Comparison of ENCODE assay signal across 14 mouse cellular contexts in genomic region chr2:120501136-120501918, GRCm38 (mm10). TPM values are rescaled to one million over a fixed set of nuclear protein-coding genes. Genes with fewer than 3 reads are reported as not detected.
A peak's percentile ranks its signal among the peaks of the same experiment; 100 is the strongest.
DNase-seq lines count a peak whose midpoint lies in the region; ATAC-seq lines count a peak whose summit lies in the region.
"Had no signal": no experiment of that assay in that cellular context is flagged by ENCODE, and none has a peak within 500 bp of the region (broad histone marks: within the 10 kb centered on the region; RNA-seq: fewer than 3 reads in every experiment).

No protein-coding gene starts in this region.

- H3K4me3 ChIP-seq in heart, embryonic 16.5 days (ENCODE audit: low read length): no peak overlapping the region
- H3K4me3 ChIP-seq in heart, embryonic 11.5 days (ENCODE audit: low read depth, low read length): no peak overlapping the region
- H3K4me3 ChIP-seq in megakaryocyte, embryonic 14.5 days (replicated peaks): peak overlapping the region; percentile 91

- peak overlapping the region; percentile 82 for H3K27ac ChIP-seq in heart, embryonic 16.5 days (ENCODE audit: low read length)
- H3K27ac ChIP-seq in heart, embryonic 11.5 days (ENCODE audit: low read depth, low read length): no peak overlapping the region; the same call in 1 of the 2 replicates

- H3K27me3 ChIP-seq in heart, embryonic 16.5 days (ENCODE audit: control insufficient read depth, insufficient read depth, low read length): no peaks in the 10 kb centered on the region
- no peaks in the 10 kb centered on the region for H3K27me3 ChIP-seq in heart, embryonic 11.5 days (ENCODE audit: control insufficient read depth, insufficient read depth, low read length)
- no peaks in the 10 kb centered on the region for H3K27me3 ChIP-seq in megakaryocyte, embryonic 14.5 days (replicated peaks)

- H3K9ac ChIP-seq in heart, embryonic 16.5 days (ENCODE audit: low read length): peak overlapping the region; percentile 55
- H3K9ac ChIP-seq in heart, embryonic 11.5 days (ENCODE audit: low read depth, low read length): no peak overlapping the region

- H3K4me2 ChIP-seq in heart, embryonic 16.5 days (ENCODE audit: low read depth, low read length): no peak overlapping the region; the same call in 1 of the 2 replicates
- H3K4me2 ChIP-seq in heart, embryonic 11.5 days: no peak overlapping the region

- intact Hi-C loops in left cerebral cortex, postnatal 10 days (cut with DNase I): no loop called here

- 45% methylated on average over 17 of the region's 17 CpGs for WGBS in heart, embryonic 16.5 days
- 44% methylated on average over 17 of the region's 17 CpGs for WGBS in heart, embryonic 11.5 days (ENCODE audit: insufficient replicate concordance)

- H3K36me3 ChIP-seq in heart, embryonic 16.5 days (ENCODE audit: control insufficient read depth, insufficient read depth): peaks cover 19% of the 10 kb centered on the region
- H3K36me3 ChIP-seq in heart, embryonic 11.5 days (ENCODE audit: control insufficient read depth, insufficient read depth, low read length): peaks cover 9% of the 10 kb centered on the region; the same call in 1 of the 2 replicates
- H3K36me3 ChIP-seq in megakaryocyte, embryonic 14.5 days (replicated peaks; ENCODE audit: low read length): peaks cover 47% of the 10 kb centered on the region

- no peak for ATAC-seq in heart, embryonic 16.5 days (replicated peaks; ENCODE audit: extremely low read depth, insufficient read depth, low FRiP score)
- ATAC-seq in heart, embryonic 11.5 days (replicated peaks; ENCODE audit: insufficient number of reproducible peaks, low FRiP score, low TSS enrichment): no peak
- no peak for ATAC-seq in megakaryocyte, adult 5-6 weeks (ENCODE audit: poor library complexity, severe bottlenecking)
- ATAC-seq in CD4-positive, CD25-positive, alpha-beta regulatory T cell, adult 4 months: peak; percentile 19

- peaks cover 5% of the 10 kb centered on the region; the same call in 1 of the 2 replicates for H3K9me3 ChIP-seq in heart, embryonic 16.5 days (replicated peaks; ENCODE audit: control insufficient read depth, low read length)
- H3K9me3 ChIP-seq in heart, embryonic 11.5 days (replicated peaks; ENCODE audit: control insufficient read depth, low read length): no peaks in the 10 kb centered on the region
- no peaks in the 10 kb centered on the region for H3K9me3 ChIP-seq in megakaryocyte, embryonic 14.5 days

- peaks cover 33% of the 10 kb centered on the region for H3K4me1 ChIP-seq in heart, embryonic 16.5 days (ENCODE audit: control insufficient read depth, insufficient read depth, low read length)
- H3K4me1 ChIP-seq in heart, embryonic 11.5 days (ENCODE audit: control insufficient read depth, insufficient read depth, low read length): peaks cover 33% of the 10 kb centered on the region
- peaks cover 100% of the 10 kb centered on the region for H3K4me1 ChIP-seq in megakaryocyte, embryonic 14.5 days

- DNase-seq in induced T-regulatory cell, adult 2 months (ENCODE audit: low read depth): peak; percentile 38
- no peak for DNase-seq in natural killer cell, adult 2 months (ENCODE audit: low spot score in 2 of 2)
- no peak for DNase-seq in left cerebral cortex, postnatal 10 days (ENCODE audit: extremely low spot score in 1 of 2, low spot score in 2 of 2)
- DNase-seq: adrenal gland, postnatal 36 days; kidney, postnatal 14 days; left cerebral cortex, postnatal 4 days; lung, adult 2 months; midbrain, embryonic 14.5 days; right cerebral cortex, postnatal 14 days had no signal

RNA-seq across cellular contexts. Expression of gene Capn3, which starts 45.5 kb away (rescaled TPM):
- polyA plus RNA-seq in heart, embryonic 16.5 days (2015; fragmentation: Nextera tagmentation; extraction: Ambion mirVana): 4.3 and 5.8 TPM in 2 replicates
- 5.2 and 7.0 TPM in 2 replicates for polyA plus RNA-seq in heart, embryonic 11.5 days (2014; fragmentation: Nextera tagmentation; extraction: Ambion mirVana)
- 9.7 and 29.4 TPM in 2 replicates for polyA plus RNA-seq in megakaryocyte, embryonic 14.5 days (2012; ENCODE audit: insufficient read depth, low replicate concordance)
- total RNA-seq in megakaryocyte, adult 5-6 weeks (2015): 0.41 and 1.2 TPM in 2 replicates
- total RNA-seq in megakaryocyte, adult 5-6 weeks (2017): 0.15 TPM in 1 of 2 replicates, not detected in the other
- 10 to 100 TPM; 59.3 to 94.3 TPM for polyA plus RNA-seq in CD4-positive, CD25-positive, alpha-beta regulatory T cell, adult 4 months (2017; shearing (Covaris generic))
- total RNA-seq in left cerebral cortex, postnatal 10 days (2021): 1 to 10 TPM; 3.0 to 4.7 TPM
